Mouse (Mus musculus) heart, postnatal 0 days (tissue): ENCODE results near the gene Nol3.

Experiments
- CTCF ChIP-seq: IDR thresholded peaks from 2 replicates; pipeline ENCODE4 v1.5.1; 2016; ENCODE audit warnings: antibody characterized with exemption, control low read depth, low read depth
- EP300 ChIP-seq: IDR thresholded peaks from 2 replicates; pipeline ENCODE4 v1.6.1; 2016; ENCODE audit warnings: antibody characterized with exemption, low read depth

DNA sequence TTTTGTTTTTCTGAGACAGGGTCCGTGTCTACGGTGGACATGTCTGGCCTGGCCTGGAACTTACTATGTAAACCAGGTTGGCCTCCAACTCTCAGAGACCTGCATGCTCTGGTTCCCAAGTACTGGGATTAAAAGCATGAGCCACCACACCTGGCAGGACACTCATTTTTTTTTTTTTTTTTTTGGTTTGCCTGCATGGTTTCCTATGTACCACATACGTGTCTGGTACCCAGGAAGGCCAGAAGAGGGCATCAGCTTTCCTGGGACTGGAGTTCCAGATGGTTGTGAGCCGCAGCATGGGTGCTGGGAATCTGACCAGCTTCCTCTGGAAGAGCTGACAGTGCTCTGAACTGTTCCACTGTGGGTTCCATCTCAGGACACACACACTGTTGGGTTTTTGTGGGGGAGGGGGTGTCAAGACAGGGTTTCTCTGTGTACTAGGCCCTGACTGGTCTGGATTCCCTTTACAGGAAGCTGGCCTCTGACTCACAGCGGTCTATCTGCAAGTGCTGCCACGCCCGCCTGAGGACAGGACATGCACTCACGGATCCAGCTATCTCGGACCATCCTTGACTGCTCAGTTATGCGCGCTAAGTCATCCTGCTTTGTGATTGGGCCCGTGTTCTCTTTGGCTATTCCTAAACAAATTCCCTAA is 14.5 kb upstream of the Nol3 start:
- TF ChIP-seq CTCF (no peak), EP300 (no peak)
